Mouse (Mus musculus): ENCODE data around the gene Cldn34b4.

Cldn34b4 gene

GRCm38 (mm10) chrX:76393050-76393449 is at the start of gene Cldn34b4:
Gene Cldn34b4 (plus strand): TSS chrX:76393350.
- no peak for DNase-seq (ENCODE audit: low spot score in 2 of 2)

Data from frontal cortex, postnatal 10 days (tissue).